Mouse (Mus musculus): Measurements from ENCODE around the gene Wasf2.

DNA sequence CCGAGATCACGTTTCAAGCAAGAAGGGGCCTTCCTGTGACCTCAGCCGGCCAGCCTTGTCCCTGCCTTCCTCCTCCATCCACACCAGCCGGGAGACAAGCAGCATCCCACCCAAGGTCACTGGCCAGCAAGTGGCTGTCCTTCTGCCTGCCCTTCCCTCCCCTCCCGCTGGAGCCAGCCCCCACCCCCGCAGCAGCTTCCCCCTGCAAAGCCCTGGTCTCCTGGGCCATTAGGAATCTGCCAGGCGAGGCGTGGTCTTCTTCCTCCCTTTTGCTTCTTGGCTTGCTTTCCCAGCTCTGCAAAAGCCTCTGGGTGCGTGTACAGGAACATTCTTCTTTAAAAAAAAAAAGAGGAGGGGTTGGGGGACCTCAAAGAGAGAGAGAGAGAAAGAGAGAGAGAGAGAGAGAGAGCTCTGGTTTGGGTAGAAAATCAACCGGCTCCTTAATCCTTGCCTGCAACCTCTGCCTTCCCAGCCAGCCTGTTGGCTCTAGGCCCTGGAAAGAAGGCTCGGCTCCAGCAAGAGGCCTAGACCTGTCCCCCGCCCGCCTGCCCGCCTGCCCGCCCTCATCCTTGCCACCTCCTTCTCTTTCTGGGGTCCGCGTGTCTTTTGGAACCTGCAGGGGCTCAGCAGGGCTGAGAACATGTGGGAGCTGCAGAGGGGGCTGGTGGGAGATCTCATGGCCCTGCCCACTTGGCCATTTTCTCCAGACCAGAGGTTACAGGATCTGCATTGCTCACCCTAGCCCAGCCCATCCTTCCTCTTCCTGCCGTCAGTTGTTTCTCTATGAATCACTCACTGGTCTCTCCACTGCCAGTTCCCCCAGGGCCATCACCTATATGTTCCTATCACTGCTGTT, 12.5 kb upstream of the Wasf2 start:
- TF ChIP-seq CTCF (conservative IDR thresholded peaks at IDR 0.05; ENCODE audit: low read length) (no peak), NANOG (IDR thresholded peaks at IDR 0.05; ENCODE audit: borderline replicate concordance, low read length) (no peak), POU5F1 (IDR thresholded peaks at IDR 0.05; ENCODE audit: borderline replicate concordance, low read length) (no peak)

All from E14TG2a.4 (cell line).